Mouse (Mus musculus) gastrocnemius, adult 2 months (tissue): Measurements from ENCODE around the gene Oas1d. TPM values are rescaled to one million over a fixed set of nuclear protein-coding genes. Genes with fewer than 3 reads are reported as not detected.
A peak's percentile ranks its signal among the peaks of the same experiment; 100 is the strongest.
"Not testable (repeated sequence)": the region's sequence is repeated elsewhere in the genome, so short reads cannot be mapped to it uniquely, and the experiment has no call there.

Source experiments
- DNase-seq: peaks from one replicate; pipeline ENCODE4 v3.0.0; 2022
- H3K27ac ChIP-seq: fragments of 200-600 bp; 2 replicates; pipeline ENCODE4 v1.8.1; 2022; ENCODE audit warnings: mild to moderate bottlenecking
- H3K4me3 ChIP-seq: fragments of 200-600 bp; 2 replicates; pipeline ENCODE4 v1.8.1; 2022; ENCODE audit warnings: mild to moderate bottlenecking, moderate library complexity
- CTCF ChIP-seq: fragments of 200-600 bp; IDR thresholded peaks from 2 replicates; pipeline ENCODE4 v1.8.1; 2022; ENCODE audit warnings: antibody characterized with exemption, mild to moderate bottlenecking, moderate library complexity
- intact Hi-C: fragments of 180-260 bp; cut with DNase I; formaldehyde crosslinking; loops from one replicate; pipeline ENCODE4 v1.15.1; 2025
- total RNA-seq, 2 experiments: library from RNA; stranded (reverse); gene quantifications; 2 replicates each; pipeline ENCODE4 v1.2.3; 2021

Gene Oas1d
- total RNA-seq, 2 experiments from 2014 or later: not detected

- Histone ChIP-seq H3K4me3 (no peak overlapping the region), H3K27ac (no peak overlapping the region)
- no peak for DNase-seq
- intact Hi-C loops: no loop called here
- no peak for TF ChIP-seq CTCF
These were observed 23.3 kb upstream of the Oas1d start for GRCm38 (mm10) chr5:120890991-120891390.

- H3K4me3 ChIP-seq, intact Hi-C loops, DNase-seq, H3K27ac ChIP-seq: not testable (repeated sequence)
These were observed 22.6 kb upstream of the Oas1d start for GRCm38 (mm10) chr5:120891566-120892242.

GRCm38 (mm10) chr5:120892243-120892660, 22.1 kb upstream of the Oas1d start:
- no peak for TF ChIP-seq CTCF
- Histone ChIP-seq H3K4me3 (no peak overlapping the region), H3K27ac (no peak overlapping the region)
- intact Hi-C loops: no loop called here
- no peak for DNase-seq

GRCm38 (mm10) chr5:120893866-120894265, 20.5 kb upstream of the Oas1d start:
- H3K4me3 ChIP-seq, intact Hi-C loops, DNase-seq, H3K27ac ChIP-seq: not testable (repeated sequence)

- H3K27ac ChIP-seq, H3K4me3 ChIP-seq, DNase-seq, intact Hi-C loops: not testable (repeated sequence)
These were observed 19.6 kb upstream of the Oas1d start for GRCm38 (mm10) chr5:120894692-120895091.

GRCm38 (mm10) chr5:120895231-120895900, 19.0 kb upstream of the Oas1d start:
- Histone ChIP-seq H3K4me3 (no peak overlapping the region), H3K27ac (no peak overlapping the region)
- DNase-seq: no peak
- TF ChIP-seq CTCF: no peak
- intact Hi-C loops: no loop called here

GRCm38 (mm10) chr5:120898307-120898706, 16.0 kb upstream of the Oas1d start:
- Histone ChIP-seq H3K27ac (no peak overlapping the region), H3K4me3 (no peak overlapping the region)
- intact Hi-C loops: loop anchor here (2.0 kb wide), 1 partner anchor 20 kb away; no protein-coding TSS in a partner anchor
- TF ChIP-seq CTCF: no peak
- DNase-seq: no peak

- intact Hi-C loops: loop anchor here (2.0 kb wide), 1 partner anchor 20 kb away; no protein-coding TSS in a partner anchor
- H3K4me3 ChIP-seq: no peak overlapping the region
- H3K27ac ChIP-seq: no peak overlapping the region
- TF ChIP-seq CTCF: no peak
- no peak for DNase-seq
These were observed 15.6 kb upstream of the Oas1d start for GRCm38 (mm10) chr5:120898726-120899125.

- no peak overlapping the region for H3K4me3 ChIP-seq
- intact Hi-C loops: no loop called here
- no peak for DNase-seq
- H3K27ac ChIP-seq: no peak overlapping the region
- TF ChIP-seq CTCF: no peak
These were observed 13.7 kb upstream of the Oas1d start for GRCm38 (mm10) chr5:120900666-120901065.

- intact Hi-C loops: no loop called here
- TF ChIP-seq CTCF: no peak
- no peak for DNase-seq
- Histone ChIP-seq H3K4me3 (no peak overlapping the region), H3K27ac (no peak overlapping the region)
These were observed 12.3 kb upstream of the Oas1d start for GRCm38 (mm10) chr5:120902056-120902455.

GRCm38 (mm10) chr5:120906791-120907733, 7.3 kb upstream of the Oas1d start, which contains the start of gene Oas1a:
Gene Oas1a (minus strand): TSS chr5:120907521.
- intact Hi-C loops, DNase-seq, H3K27ac ChIP-seq: not testable (repeated sequence)
- peak within 1 kb of the TSS; percentile 28 for H3K4me3 ChIP-seq

GRCm38 (mm10) chr5:120908196-120908920, 6.0 kb upstream of the Oas1d start:
- no peak for DNase-seq
- intact Hi-C loops: no loop called here
- TF ChIP-seq CTCF: no peak
- H3K4me3 ChIP-seq: no peak overlapping the region
- H3K27ac ChIP-seq: no peak overlapping the region

- H3K27ac ChIP-seq, intact Hi-C loops, DNase-seq, H3K4me3 ChIP-seq: not testable (repeated sequence)
These were observed 5.0 kb downstream of the Oas1d start for GRCm38 (mm10) chr5:120919156-120919935.
